Mouse (Mus musculus): ENCODE data around the gene Dnaic1. TPM values are rescaled to one million over a fixed set of nuclear protein-coding genes. Genes with fewer than 3 reads are reported as not detected.
"Not testable (repeated sequence)": the region's sequence is repeated elsewhere in the genome, so short reads cannot be mapped to it uniquely, and the experiment has no call there.

Gene Dnaic1
- polyA plus RNA-seq, 1 experiment from 2014 or later = 0.40 TPM

DNA sequence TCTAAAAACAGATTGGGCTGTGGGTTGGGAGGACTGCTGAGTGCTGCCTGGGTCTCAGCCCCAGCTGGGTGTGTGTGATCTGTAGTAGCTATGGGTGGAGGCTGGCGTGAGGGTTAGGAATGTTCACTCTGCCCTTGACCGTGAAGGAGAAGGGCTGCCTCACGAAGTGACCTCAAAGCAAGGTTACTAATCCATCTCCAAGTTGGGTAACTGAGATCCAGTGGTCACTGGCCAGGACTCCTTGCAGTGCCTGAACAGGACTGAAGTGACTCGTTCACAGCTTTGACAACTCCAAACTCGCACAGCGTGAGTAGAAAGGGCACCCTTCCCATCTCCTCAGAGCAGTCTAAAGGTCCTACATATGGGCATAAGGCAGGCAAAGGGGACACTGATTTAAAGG, 109.3 kb downstream of the Dnaic1 start:
- ATAC-seq (peak; percentile 17), DNase-seq (ENCODE audit: low read depth, low spot score) (no peak)
- no peak for TF ChIP-seq CTCF (IDR thresholded peaks at IDR 0.05)
- no peaks in the 10 kb centered on the region for H3K27me3 ChIP-seq
- in situ Hi-C loops (cut with MboI; ENCODE audit: low pct_unique_long_range_greater_than_20kb) = no loop called here
- ChIA-PET POLR2A (no interaction called here), CTCF (interaction anchor here (1.4 kb wide), 1 partner anchor 11 kb away, joined by 4 read pairs; no protein-coding TSS in a partner anchor)

DNA sequence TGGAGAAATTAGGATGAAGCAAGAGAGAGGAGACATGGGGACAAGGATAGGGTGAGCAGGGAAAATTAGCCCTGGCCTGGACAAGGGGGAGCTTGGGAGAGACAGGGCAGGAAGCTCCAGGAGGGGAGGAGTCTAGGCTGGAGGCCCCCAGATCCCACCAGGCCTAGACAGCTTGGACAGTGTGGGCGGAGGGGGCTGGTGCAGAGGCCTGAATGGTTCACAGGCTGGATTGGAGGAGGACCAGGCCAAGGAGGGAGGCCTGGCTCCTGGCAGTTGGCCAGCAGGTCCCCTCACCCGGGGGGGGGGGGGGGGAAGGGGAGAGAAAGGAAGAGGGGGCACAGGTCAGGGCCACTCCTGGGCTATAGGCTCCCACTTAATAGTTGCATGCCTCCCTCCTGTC, 109.7 kb downstream of the Dnaic1 start:
- no peak for TF ChIP-seq CTCF (IDR thresholded peaks at IDR 0.05)
- ATAC-seq (no peak), DNase-seq (ENCODE audit: low read depth, low spot score) (no peak)
- ChIA-PET CTCF (no interaction called here), POLR2A (no interaction called here)
- H3K27me3 ChIP-seq = no peaks in the 10 kb centered on the region
- in situ Hi-C loops (cut with MboI; ENCODE audit: low pct_unique_long_range_greater_than_20kb) = no loop called here

DNA sequence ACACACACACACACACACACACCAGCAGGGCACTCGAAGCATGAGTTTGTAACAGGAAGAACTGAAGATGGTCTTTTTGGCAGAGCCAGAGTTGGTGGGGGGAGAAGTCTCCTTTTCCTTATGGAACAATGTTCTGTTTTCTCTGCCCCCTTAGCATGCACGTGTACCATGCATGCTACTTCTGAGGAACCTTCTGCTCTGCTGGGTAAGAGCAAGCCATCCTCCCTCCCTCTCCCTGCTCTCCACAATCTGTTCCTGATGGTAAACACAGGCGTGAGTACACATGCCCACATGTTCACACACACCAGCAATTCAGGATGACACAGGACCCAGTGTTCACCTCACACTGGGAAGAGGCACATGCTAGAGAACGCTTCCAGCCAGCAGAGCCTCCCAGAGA, 111.6 kb downstream of the Dnaic1 start:
- DNase-seq (ENCODE audit: low read depth, low spot score) (no peak), ATAC-seq (no peak)
- H3K27me3 ChIP-seq = no peaks in the 10 kb centered on the region
- TF ChIP-seq CTCF (IDR thresholded peaks at IDR 0.05) = no peak
- POLR2A ChIA-PET = no interaction called here
- CTCF ChIA-PET = no interaction called here
- in situ Hi-C loops (cut with MboI; ENCODE audit: low pct_unique_long_range_greater_than_20kb) = no loop called here

DNA sequence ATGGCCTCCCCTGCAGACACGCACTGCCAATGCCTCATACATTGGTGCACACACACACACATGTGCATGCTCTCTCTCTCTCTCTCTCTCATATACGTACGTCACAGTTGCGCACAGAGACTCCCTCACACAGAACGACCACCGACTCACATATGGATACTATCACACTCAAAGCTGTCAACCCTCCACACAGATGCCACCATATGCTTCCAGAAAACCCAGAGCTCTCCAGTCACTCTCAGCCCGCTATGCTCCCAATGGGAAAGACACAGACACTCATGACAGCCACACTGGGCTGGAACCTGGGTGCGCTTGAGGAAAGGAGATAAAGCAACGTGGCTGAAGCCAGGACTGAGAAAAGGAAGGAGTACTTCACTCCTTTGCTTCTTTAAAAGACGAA, 112.4 kb downstream of the Dnaic1 start:
- DNase-seq (ENCODE audit: low read depth, low spot score) (no peak), ATAC-seq (no peak)
- in situ Hi-C loops (cut with MboI; ENCODE audit: low pct_unique_long_range_greater_than_20kb) = no loop called here
- no peak for TF ChIP-seq CTCF (IDR thresholded peaks at IDR 0.05)
- no peaks in the 10 kb centered on the region for H3K27me3 ChIP-seq
- ChIA-PET POLR2A (no interaction called here), CTCF (no interaction called here)

GRCm38 (mm10) chr4:41682789-41683188, 113.2 kb downstream of the Dnaic1 start:
- POLR2A ChIA-PET = no interaction called here
- in situ Hi-C loops (cut with MboI; ENCODE audit: low pct_unique_long_range_greater_than_20kb) = no loop called here

GRCm38 (mm10) chr4:41683303-41683702, 113.7 kb downstream of the Dnaic1 start:
- in situ Hi-C loops (cut with MboI; ENCODE audit: low pct_unique_long_range_greater_than_20kb); CTCF ChIA-PET; POLR2A ChIA-PET; DNase-seq (ENCODE audit: low read depth, low spot score); H3K27me3 ChIP-seq: not testable (repeated sequence)
- ATAC-seq = peak; percentile 38

More at GRCm38 (mm10) chr4:41682789-41683188, 113.2 kb downstream of the Dnaic1 start:
- H3K27me3 ChIP-seq = no peaks in the 10 kb centered on the region
- DNase-seq (ENCODE audit: low read depth, low spot score) = no peak
- CTCF ChIA-PET = no interaction called here
- TF ChIP-seq CTCF (IDR thresholded peaks at IDR 0.05) = no peak
- no peak for ATAC-seq

DNA sequence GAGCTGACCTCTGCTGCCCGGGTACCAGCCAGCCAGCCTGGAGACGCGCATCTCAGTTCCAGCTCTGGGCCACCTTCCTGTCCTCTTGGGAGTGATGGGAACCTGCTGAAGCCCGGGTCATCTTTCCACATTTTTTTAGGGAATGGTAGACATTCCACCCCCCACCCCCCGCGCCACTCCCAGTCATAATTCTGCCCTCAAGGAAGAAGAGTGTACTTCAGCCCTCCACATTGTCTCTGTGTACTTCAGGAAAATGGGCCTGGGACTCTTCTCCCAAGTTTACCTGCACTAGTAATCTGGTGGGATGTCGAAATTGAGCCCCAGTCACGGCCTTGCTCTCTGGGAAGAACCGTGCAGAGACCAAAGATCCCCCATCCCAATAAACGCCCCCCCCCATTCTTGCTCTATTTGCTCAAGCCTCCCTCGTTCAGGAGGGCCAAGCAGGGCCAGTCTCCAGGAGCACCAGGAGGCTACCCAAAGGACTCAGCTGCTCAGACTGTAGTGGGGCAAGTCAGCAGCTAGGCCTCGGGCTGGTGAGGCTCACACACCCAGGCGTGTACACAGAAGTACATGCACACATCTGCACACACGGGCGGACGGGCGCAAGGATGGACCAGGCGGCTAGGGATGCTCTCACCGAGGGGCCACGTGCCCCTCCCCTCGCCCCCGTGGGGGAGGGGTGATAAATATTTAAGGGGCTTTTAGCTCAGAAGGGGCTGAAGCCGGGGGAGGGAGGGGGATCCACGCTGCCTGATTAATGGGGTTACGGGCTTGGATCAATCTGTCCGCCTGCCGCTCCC, 114.8 kb downstream of the Dnaic1 start:
- H3K27me3 ChIP-seq; in situ Hi-C loops (cut with MboI; ENCODE audit: low pct_unique_long_range_greater_than_20kb); DNase-seq (ENCODE audit: low read depth, low spot score); POLR2A ChIA-PET; CTCF ChIA-PET: not testable (repeated sequence)
- peak; percentile 26 for ATAC-seq

DNA sequence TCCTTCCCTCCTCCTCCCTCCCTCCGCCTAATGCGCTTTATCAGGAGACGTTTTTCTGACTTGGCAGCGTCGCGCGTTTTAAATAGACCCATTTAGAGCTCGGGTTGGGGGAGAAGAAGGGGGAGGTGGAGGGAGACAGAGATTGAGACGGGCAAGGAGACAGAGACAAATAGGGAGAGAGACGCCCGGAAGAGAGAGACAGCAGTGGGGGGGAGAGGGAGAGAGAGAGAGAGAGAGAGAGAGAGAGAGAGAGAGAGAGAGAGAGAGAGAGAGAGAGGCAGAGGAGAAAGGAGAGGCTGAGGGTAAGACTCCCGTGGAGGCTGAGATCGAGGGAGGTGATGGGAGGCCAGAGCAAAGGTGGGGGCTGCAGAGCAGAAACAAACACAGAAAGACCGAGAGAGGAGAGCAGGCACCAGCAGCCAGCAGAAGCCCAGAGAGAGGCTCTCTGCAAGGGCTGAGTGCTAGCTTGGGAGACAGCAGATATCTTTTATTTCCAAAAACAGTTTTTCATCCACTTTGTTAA, 115.4 kb downstream of the Dnaic1 start:
- in situ Hi-C loops (cut with MboI; ENCODE audit: low pct_unique_long_range_greater_than_20kb); DNase-seq (ENCODE audit: low read depth, low spot score); ATAC-seq; H3K27me3 ChIP-seq; CTCF ChIA-PET; POLR2A ChIA-PET: not testable (repeated sequence)

DNA sequence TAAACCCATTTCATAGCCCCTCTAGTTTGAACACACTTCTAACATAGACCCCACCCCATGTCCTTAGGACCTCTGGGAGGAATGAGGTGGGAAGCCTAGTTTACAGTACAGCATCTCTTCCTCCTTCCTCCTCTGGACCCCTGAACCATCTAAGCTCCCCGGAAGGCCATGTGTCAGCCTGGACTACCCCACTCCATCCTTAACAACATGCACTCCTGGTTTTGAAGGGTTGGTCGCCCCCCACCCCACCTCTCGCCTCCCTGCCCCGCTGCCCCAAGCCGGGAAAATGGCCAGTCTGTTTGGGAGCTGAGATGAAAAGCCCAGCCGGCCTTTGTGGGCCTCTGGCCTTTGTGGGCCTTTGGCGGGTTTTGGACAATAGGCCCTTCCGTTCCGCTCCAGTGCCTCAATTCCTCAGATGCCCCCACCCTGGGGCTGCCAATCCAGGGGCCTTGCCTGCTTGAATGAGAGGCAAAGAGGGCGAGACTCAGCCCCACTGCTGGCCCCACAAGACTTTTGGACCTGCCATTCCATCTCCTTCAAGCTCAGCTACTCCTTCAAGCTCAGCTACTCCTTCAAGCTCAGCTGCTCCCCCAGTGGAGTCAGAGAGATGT, 116.4 kb downstream of the Dnaic1 start:
- in situ Hi-C loops (cut with MboI; ENCODE audit: low pct_unique_long_range_greater_than_20kb); CTCF ChIA-PET: not testable (repeated sequence)

More for the DNA sequence above, 116.4 kb downstream of the Dnaic1 start:
- DNase-seq (ENCODE audit: low read depth, low spot score); H3K27me3 ChIP-seq; ATAC-seq; POLR2A ChIA-PET: not testable (repeated sequence)

Other genes with a start within 250 kb of the Dnaic1 start
- 42.6 TPM for gene Ubap1, start 220.8 kb upstream of the Dnaic1 start, polyA plus RNA-seq (2021)
- 3.5 TPM for gene Kif24, start 104.9 kb upstream of the Dnaic1 start, polyA plus RNA-seq (2021)
- 31.0 TPM for gene Nudt2, start 104.6 kb upstream of the Dnaic1 start, polyA plus RNA-seq (2021)
- gene AI464131, start 66.7 kb upstream of the Dnaic1 start, polyA plus RNA-seq (2021) = 6.2 TPM
- 0.21 TPM for gene 1110017D15Rik, start 52.4 kb upstream of the Dnaic1 start, polyA plus RNA-seq (2021)
- 19.3 TPM for gene Fam219a, start 237 bp upstream of the Dnaic1 start, polyA plus RNA-seq (2021)
- gene Enho, start 70.5 kb downstream of the Dnaic1 start, polyA plus RNA-seq (2021) = 3.0 TPM
- gene Cntfr, start 127.3 kb downstream of the Dnaic1 start, polyA plus RNA-seq (2021) = 6.7 TPM
- gene Il11ra1, start 130.2 kb downstream of the Dnaic1 start, polyA plus RNA-seq (2021) = 26.2 TPM
- gene Rpp25l, start 143.8 kb downstream of the Dnaic1 start, polyA plus RNA-seq (2021) = 27.2 TPM
- gene Dctn3, start 153.4 kb downstream of the Dnaic1 start, polyA plus RNA-seq (2021) = 116 TPM
- 0.04 TPM for gene Arid3c, start 161.4 kb downstream of the Dnaic1 start, polyA plus RNA-seq (2021)
- 28.4 TPM for gene Galt, start 185.5 kb downstream of the Dnaic1 start, polyA plus RNA-seq (2021)
- 44.4 TPM for gene Sigmar1, start 186.4 kb downstream of the Dnaic1 start, polyA plus RNA-seq (2021)
- 17.9 TPM for gene Ccl27a, start 204.5 kb downstream of the Dnaic1 start, polyA plus RNA-seq (2021)